15 mouse cellular contexts compared by ENCODE assay signal in the genomic region with DNA sequence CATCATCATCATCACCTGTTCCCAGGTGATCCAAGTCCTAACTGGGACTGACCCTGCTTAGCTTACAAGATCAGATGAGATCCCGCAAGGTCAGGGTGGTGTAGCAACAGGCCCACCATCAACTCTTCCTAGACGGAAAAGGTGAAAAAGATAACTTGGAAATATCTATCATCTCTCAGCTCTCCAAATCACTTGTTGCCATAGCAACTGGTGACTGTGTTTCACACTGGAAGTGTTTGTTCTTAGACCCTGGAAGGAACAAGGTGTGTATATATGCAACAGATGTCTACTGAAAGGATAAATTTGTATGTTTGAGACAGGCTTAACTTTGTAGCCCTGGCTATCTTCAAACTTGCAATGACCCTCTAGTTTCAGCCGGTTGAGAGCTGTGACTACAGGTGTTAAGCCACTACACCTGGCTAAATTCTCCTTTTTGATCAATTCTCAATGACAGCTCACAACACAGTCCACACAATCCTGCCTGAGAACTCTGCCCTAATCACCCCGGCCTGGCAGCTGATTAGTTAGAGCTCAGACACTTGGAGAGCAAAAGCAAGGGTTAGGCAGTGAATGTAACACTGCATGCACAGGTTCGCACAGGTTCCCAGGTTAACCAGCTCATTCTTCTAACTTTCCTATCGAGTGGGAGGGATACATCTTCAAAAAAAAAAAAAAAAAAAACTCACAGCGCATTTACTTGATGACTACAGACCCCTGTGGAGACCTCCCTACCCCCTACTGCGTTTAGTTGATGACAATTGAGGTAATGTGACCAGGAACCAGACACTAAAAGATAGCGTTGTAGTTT. TPM values are rescaled to one million over a fixed set of nuclear protein-coding genes. Genes with fewer than 3 reads are reported as not detected.
DNase-seq lines count a peak whose midpoint lies in the region; ATAC-seq and TF ChIP-seq lines count a peak whose summit lies in the region.
"Had no signal": no experiment of that assay in that cellular context is flagged by ENCODE, and none has a peak within 500 bp of the region (broad histone marks: within the 10 kb centered on the region; RNA-seq: fewer than 3 reads in every experiment).

No protein-coding gene starts in this region.

- no peak for TF ChIP-seq EP300 in liver, postnatal 0 days (IDR thresholded peaks at IDR 0.05; ENCODE audit: low read depth)

- WGBS in forebrain, embryonic 14.5 days = 42% methylated on average over 9 of the region's 9 CpGs
- WGBS in forebrain, embryonic 10.5 days = 46% methylated on average over 9 of the region's 9 CpGs
- WGBS in lung, embryonic 15.5 days = 25% methylated on average over 9 of the region's 9 CpGs
- 35% methylated on average over 9 of the region's 9 CpGs for whole genome bisulfite sequencing in liver, postnatal 0 days (ENCODE audit: insufficient replicate concordance)

- no peaks in the 10 kb centered on the region for H3K27me3 ChIP-seq in forebrain, embryonic 14.5 days (replicated peaks; ENCODE audit: control insufficient read depth, insufficient read depth, low read length)
- H3K27me3 ChIP-seq in forebrain, embryonic 10.5 days (ENCODE audit: poor library complexity, severe bottlenecking) = no peaks in the 10 kb centered on the region
- H3K27me3 ChIP-seq in lung, embryonic 15.5 days = no peaks in the 10 kb centered on the region
- no peaks in the 10 kb centered on the region for H3K27me3 ChIP-seq in liver, postnatal 0 days (ENCODE audit: insufficient read depth, low read length)
- H3K27me3 ChIP-seq: Patski had no signal

- no peaks in the 10 kb centered on the region for H3K36me3 ChIP-seq in forebrain, embryonic 14.5 days (ENCODE audit: control insufficient read depth, insufficient read depth, low read length)
- H3K36me3 ChIP-seq in forebrain, embryonic 10.5 days (replicated peaks) = no peaks in the 10 kb centered on the region
- no peaks in the 10 kb centered on the region for H3K36me3 ChIP-seq in lung, embryonic 15.5 days
- H3K36me3 ChIP-seq in liver, postnatal 0 days (replicated peaks; ENCODE audit: insufficient read depth, low read length) = no peaks in the 10 kb centered on the region; the same call in 1 of the 2 replicates
- H3K36me3 ChIP-seq: embryonic facial prominence, embryonic 10.5 days had no signal

- DNase-seq in forebrain, embryonic 14.5 days (ENCODE audit: low spot score) = peak; percentile 31
- no peak for DNase-seq in forebrain, embryonic 10.5 days (ENCODE audit: extremely low spot score, low spot score)
- no peak for DNase-seq in lung, postnatal 25 days (ENCODE audit: low spot score)
- peak; percentile 31 for DNase-seq in brain, embryonic 14.5 days (ENCODE audit: low read depth)
- no peak for DNase-seq in liver, postnatal 0 days
- no peak for DNase-seq in left cerebral cortex, adult 8-10 months (ENCODE audit: low spot score in 2 of 2)
- DNase-seq in retina, postnatal 1 day = no peak
- DNase-seq: adrenal gland, postnatal 10 days; cerebellum, adult 9-11 months; gastrocnemius, postnatal 25 days; left cerebral cortex, postnatal 4 days had no signal

- no peak for ATAC-seq in forebrain, embryonic 14.5 days
- no peak for ATAC-seq in lung, embryonic 15.5 days (ENCODE audit: borderline replicate concordance, extremely low read depth, low FRiP score, low TSS enrichment)
- ATAC-seq in liver, postnatal 0 days = no peak
- ATAC-seq: hindbrain, embryonic 16.5 days; Patski had no signal

- H3K9ac ChIP-seq in forebrain, embryonic 14.5 days (ENCODE audit: low read length) = no peak overlapping the region
- no peak overlapping the region for H3K9ac ChIP-seq in lung, embryonic 15.5 days
- H3K9ac ChIP-seq in liver, postnatal 0 days (replicated peaks) = no peak overlapping the region; the same call in 1 of the 2 replicates

- no peaks in the 10 kb centered on the region for H3K4me1 ChIP-seq in forebrain, embryonic 14.5 days (ENCODE audit: control insufficient read depth, insufficient read depth, low read length)
- peaks cover 16% of the 10 kb centered on the region for H3K4me1 ChIP-seq in forebrain, embryonic 10.5 days
- H3K4me1 ChIP-seq in lung, embryonic 15.5 days = peaks cover 21% of the 10 kb centered on the region
- H3K4me1 ChIP-seq in liver, postnatal 0 days (ENCODE audit: insufficient read depth) = peaks cover 32% of the 10 kb centered on the region

- no peak for TF ChIP-seq POLR2A in brain, embryonic 14.5 days (IDR thresholded peaks at IDR 0.05; ENCODE audit: borderline replicate concordance, extremely low read depth, insufficient read depth, insufficient read length, poor library complexity, severe bottlenecking)

- no peak for TF ChIP-seq CTCF in brain, embryonic 14.5 days (IDR thresholded peaks at IDR 0.05; ENCODE audit: borderline replicate concordance, extremely low read depth, insufficient read depth, insufficient read length)
- TF ChIP-seq CTCF in liver, postnatal 0 days (IDR thresholded peaks at IDR 0.05; ENCODE audit: low read depth) = no peak

- no peak overlapping the region for H3K27ac ChIP-seq in forebrain, embryonic 14.5 days (ENCODE audit: low read depth, low read length)
- no peak overlapping the region for H3K27ac ChIP-seq in forebrain, embryonic 10.5 days
- H3K27ac ChIP-seq in lung, embryonic 15.5 days = peak overlapping the region; percentile 19; the same call in 1 of the 2 replicates
- peak overlapping the region; percentile 70 for H3K27ac ChIP-seq in liver, postnatal 0 days (ENCODE audit: low read depth)
- H3K27ac ChIP-seq: embryonic facial prominence, embryonic 10.5 days had no signal

- no peaks in the 10 kb centered on the region for H3K9me3 ChIP-seq in forebrain, embryonic 14.5 days (replicated peaks; ENCODE audit: control insufficient read depth, low read length)
- H3K9me3 ChIP-seq in forebrain, embryonic 10.5 days = 0 out of 2 replicates have a peak, but pooled peaks cover 5% of the 10 kb centered on the region
- no peaks in the 10 kb centered on the region for H3K9me3 ChIP-seq in lung, embryonic 15.5 days
- H3K9me3 ChIP-seq in liver, postnatal 0 days (ENCODE audit: low read length) = no peaks in the 10 kb centered on the region
- H3K9me3 ChIP-seq: embryonic facial prominence, embryonic 10.5 days had no signal

- H3K4me3 ChIP-seq in forebrain, embryonic 14.5 days (ENCODE audit: low read depth, low read length) = no peak overlapping the region
- H3K4me3 ChIP-seq in forebrain, embryonic 10.5 days = no peak overlapping the region
- no peak overlapping the region for H3K4me3 ChIP-seq in lung, embryonic 15.5 days
- peak overlapping the region; percentile 52 for H3K4me3 ChIP-seq in liver, postnatal 0 days (ENCODE audit: low read depth, low read length)
- H3K4me3 ChIP-seq: embryonic facial prominence, embryonic 10.5 days had no signal

- H3K4me2 ChIP-seq in forebrain, embryonic 14.5 days (ENCODE audit: low read length) = no peak overlapping the region
- H3K4me2 ChIP-seq in lung, embryonic 15.5 days = no peak overlapping the region
- H3K4me2 ChIP-seq in liver, postnatal 0 days (ENCODE audit: low read depth, low read length) = peak overlapping the region; percentile 71

RNA-seq across cellular contexts. Expression of a gene that starts 3.7 kb away (rescaled TPM):
- 0.18 and 0.66 TPM in 2 replicates for polyA plus RNA-seq in forebrain, embryonic 14.5 days (2014; fragmentation: Nextera tagmentation; extraction: Ambion mirVana)
- 3.3 and 3.6 TPM in 2 replicates for polyA plus RNA-seq in forebrain, embryonic 10.5 days (2016; fragmentation: Nextera tagmentation; extraction: Ambion mirVana)
- 3.8 and 7.3 TPM in 2 replicates for polyA plus RNA-seq in lung, embryonic 15.5 days (2015; fragmentation: Nextera tagmentation; extraction: Ambion mirVana)
- polyA plus RNA-seq in brain, embryonic 14.5 days (2012; rRNA removed) = 1.1 and 1.8 TPM in 2 replicates
- polyA plus RNA-seq in liver, postnatal 0 days (2015; fragmentation: Nextera tagmentation; extraction: Ambion mirVana) = 16.2 and 20.3 TPM in 2 replicates
- total RNA-seq in left cerebral cortex, adult 8-10 months (2022) = 10 to 100 TPM in 1 of 4 experiments, 1 to 10 TPM in 3; 6.8 to 10.0 (median 7.6) TPM
- polyA plus RNA-seq: Patski had no signal

RNA-seq across cellular contexts. Expression of a gene that starts 22.1 kb away (rescaled TPM):
- polyA plus RNA-seq in forebrain, embryonic 14.5 days (2014; fragmentation: Nextera tagmentation; extraction: Ambion mirVana) = 0.60 and 0.88 TPM in 2 replicates
- 1.4 and 1.8 TPM in 2 replicates for polyA plus RNA-seq in forebrain, embryonic 10.5 days (2016; fragmentation: Nextera tagmentation; extraction: Ambion mirVana)
- 2.5 and 2.9 TPM in 2 replicates for polyA plus RNA-seq in lung, embryonic 15.5 days (2015; fragmentation: Nextera tagmentation; extraction: Ambion mirVana)
- polyA plus RNA-seq in brain, embryonic 14.5 days (2012; rRNA removed) = 0.68 and 0.71 TPM in 2 replicates
- polyA plus RNA-seq in liver, postnatal 0 days (2015; fragmentation: Nextera tagmentation; extraction: Ambion mirVana) = 29.5 and 31.5 TPM in 2 replicates
- 1 to 10 TPM; 1.7 to 5.8 (median 4.5) TPM for total RNA-seq in left cerebral cortex, adult 8-10 months (2022)
- total RNA-seq: gastrocnemius, postnatal 25 days had no signal

RNA-seq across cellular contexts. Expression of a gene that starts 28.9 kb away (rescaled TPM):
- polyA plus RNA-seq in forebrain, embryonic 14.5 days (2014; fragmentation: Nextera tagmentation; extraction: Ambion mirVana) = 1.6 and 2.5 TPM in 2 replicates
- 4.3 and 4.6 TPM in 2 replicates for polyA plus RNA-seq in forebrain, embryonic 10.5 days (2016; fragmentation: Nextera tagmentation; extraction: Ambion mirVana)
- 14.4 and 15.2 TPM in 2 replicates for polyA plus RNA-seq in lung, embryonic 15.5 days (2015; fragmentation: Nextera tagmentation; extraction: Ambion mirVana)
- 3.4 and 4.6 TPM in 2 replicates for polyA plus RNA-seq in brain, embryonic 14.5 days (2012; rRNA removed)
- 21.7 and 24.8 TPM in 2 replicates for polyA plus RNA-seq in liver, postnatal 0 days (2015; fragmentation: Nextera tagmentation; extraction: Ambion mirVana)
- 1 to 10 TPM; 1.9 to 3.1 (median 2.3) TPM for total RNA-seq in left cerebral cortex, adult 8-10 months (2022)

RNA-seq across cellular contexts. Expression of a gene that starts 50.5 kb away (rescaled TPM):
- polyA plus RNA-seq in forebrain, embryonic 14.5 days (2014; fragmentation: Nextera tagmentation; extraction: Ambion mirVana) = 210 and 254 TPM in 2 replicates
- polyA plus RNA-seq in forebrain, embryonic 10.5 days (2016; fragmentation: Nextera tagmentation; extraction: Ambion mirVana) = 214 and 224 TPM in 2 replicates
- 208 and 209 TPM in 2 replicates for polyA plus RNA-seq in lung, embryonic 15.5 days (2015; fragmentation: Nextera tagmentation; extraction: Ambion mirVana)
- 139 and 230 TPM in 2 replicates for polyA plus RNA-seq in brain, embryonic 14.5 days (2012; rRNA removed)
- polyA plus RNA-seq in liver, postnatal 0 days (2015; fragmentation: Nextera tagmentation; extraction: Ambion mirVana) = 145 and 146 TPM in 2 replicates
- 100 to 1,000 TPM; 118 to 126 (median 122) TPM for total RNA-seq in left cerebral cortex, adult 8-10 months (2022)

Comparison
In these comparisons a context has a peak if more than half of its experiments do, and no peak if none do; other contexts are left out.
1. DNase-seq: peak in forebrain, embryonic 14.5 days (single experiment) and brain, embryonic 14.5 days (single experiment); none in forebrain, embryonic 10.5 days (single experiment), lung, postnatal 25 days (single experiment), liver, postnatal 0 days (single experiment), left cerebral cortex, adult 8-10 months (0 of 2) and retina, postnatal 1 day (single experiment).
2. H3K27ac ChIP-seq: peak in lung, embryonic 15.5 days (single experiment) and liver, postnatal 0 days (single experiment); none in forebrain, embryonic 14.5 days (single experiment) and forebrain, embryonic 10.5 days (single experiment).